ENCODE assay signal across 8 mouse cellular contexts in genomic region chr6:90716066-90716704, GRCm38 (mm10).
DNase-seq lines count a peak whose midpoint lies in the region; ATAC-seq lines count a peak whose summit lies in the region.

No protein-coding gene starts in this region.

- DNase-seq in adrenal gland, adult 18-20 months (ENCODE audit: low spot score in 2 of 2) = peak; percentile 80 to 84
- peak; percentile 89 to 90 for DNase-seq in heart, postnatal 10 days
- peak; percentile 95 to 97 for DNase-seq in kidney, postnatal 4 days
- peak; percentile 92 for DNase-seq in mesoderm, embryonic 11.5 days (ENCODE audit: low read depth, low spot score)
- peak; percentile 77 to 91 for DNase-seq in spleen, postnatal 10 days (ENCODE audit: low spot score in 2 of 2)
- DNase-seq in left cerebral cortex, postnatal 36 days (ENCODE audit: low spot score in 2 of 2) = no peak

- intact Hi-C loops in heart, postnatal 10 days (cut with DNase I) = no loop called here
- intact Hi-C loops in left cerebral cortex, postnatal 36 days (cut with DNase I) = no loop called here

- ATAC-seq in CD4-positive, CD25-positive, alpha-beta regulatory T cell, adult 4 months = peak; percentile 67
- peak; percentile 76 for ATAC-seq in erythroid progenitor cell, adult 5-6 weeks (replicated peaks; ENCODE audit: low FRiP score, poor library complexity, severe bottlenecking)

Comparison
In these comparisons a context has a peak if more than half of its experiments do, and no peak if none do; other contexts are left out.
1. DNase-seq: peak in adrenal gland, adult 18-20 months (2 of 2), heart, postnatal 10 days (2 of 2), kidney, postnatal 4 days (2 of 2), mesoderm, embryonic 11.5 days (single experiment) and spleen, postnatal 10 days (2 of 2); none in left cerebral cortex, postnatal 36 days (0 of 2).